Mouse (Mus musculus): ENCODE data around the gene Kcnj9.

Gene Kcnj9

GRCm38 (mm10) chr1:172292880-172293279 lies 36.2 kb downstream of the Kcnj9 start:
- peak; percentile 25 for DNase-seq (ENCODE audit: low read depth, low spot score)

GRCm38 (mm10) chr1:172289617-172289946 lies 39.5 kb downstream of the Kcnj9 start:
- no peak for DNase-seq (ENCODE audit: low read depth, low spot score)

- peak; percentile 41 for DNase-seq (ENCODE audit: low read depth, low spot score)
Observed at GRCm38 (mm10) chr1:172288900-172289616, 40.1 kb downstream of the Kcnj9 start.

- DNase-seq (ENCODE audit: low read depth, low spot score) = no peak
Observed at GRCm38 (mm10) chr1:172286740-172287139, 42.4 kb downstream of the Kcnj9 start.

- no peak for DNase-seq (ENCODE audit: low read depth, low spot score)
Observed at GRCm38 (mm10) chr1:172284221-172284620, 44.9 kb downstream of the Kcnj9 start.

GRCm38 (mm10) chr1:172283073-172283472 lies 46.0 kb downstream of the Kcnj9 start:
- no peak for DNase-seq (ENCODE audit: low read depth, low spot score)

GRCm38 (mm10) chr1:172281522-172282254 lies 47.4 kb downstream of the Kcnj9 start:
- no peak for DNase-seq (ENCODE audit: low read depth, low spot score)

- no peak for DNase-seq (ENCODE audit: low read depth, low spot score)
Observed at GRCm38 (mm10) chr1:172279768-172280509, 49.2 kb downstream of the Kcnj9 start.

- no peak for DNase-seq (ENCODE audit: low read depth, low spot score)
Observed at GRCm38 (mm10) chr1:172278328-172278727, 50.8 kb downstream of the Kcnj9 start.

- DNase-seq (ENCODE audit: low read depth, low spot score) = no peak
Observed at GRCm38 (mm10) chr1:172277172-172277571, 51.9 kb downstream of the Kcnj9 start.

GRCm38 (mm10) chr1:172274547-172274946 lies 54.6 kb downstream of the Kcnj9 start:
- no peak for DNase-seq (ENCODE audit: low read depth, low spot score)

GRCm38 (mm10) chr1:172274116-172274515 lies 55.0 kb downstream of the Kcnj9 start:
- no peak for DNase-seq (ENCODE audit: low read depth, low spot score)

GRCm38 (mm10) chr1:172273386-172273785 lies 55.7 kb downstream of the Kcnj9 start:
- DNase-seq (ENCODE audit: low read depth, low spot score) = no peak

- DNase-seq (ENCODE audit: low read depth, low spot score) = no peak
Observed at GRCm38 (mm10) chr1:172271765-172272164, 57.4 kb downstream of the Kcnj9 start.

- no peak for DNase-seq (ENCODE audit: low read depth, low spot score)
Observed at GRCm38 (mm10) chr1:172271208-172271607, 57.9 kb downstream of the Kcnj9 start.
